Mouse (Mus musculus) urinary bladder, adult 2 months (tissue): ENCODE measurements around the gene Rorc. TPM values are rescaled to one million over a fixed set of nuclear protein-coding genes. Genes with fewer than 3 reads are reported as not detected.

Source experiments
- DNase-seq: peaks from one replicate; pipeline ENCODE4 v3.0.0; 2022; ENCODE audit warnings: low spot score
- polyA plus RNA-seq: library from polyadenylated mRNA; depleted of rRNA; stranded (reverse); fragments of >200 nt; gene quantifications from 2 replicates; pipeline ENCODE4 v1.2.3, GENCODE M21; 2012

The Rorc gene
- polyA plus RNA-seq, 1 experiment = 13.3 TPM

- DNase-seq = no peak
Measured at GRCm38 (mm10) chr3:94375861-94376260, 3.3 kb downstream of the Rorc start.

- no peak for DNase-seq
Measured at GRCm38 (mm10) chr3:94377028-94377923, 4.7 kb downstream of the Rorc start.

GRCm38 (mm10) chr3:94379831-94380510 lies 7.4 kb downstream of the Rorc start:
- no peak for DNase-seq

- DNase-seq = no peak
Measured at GRCm38 (mm10) chr3:94382308-94382707, 9.7 kb downstream of the Rorc start.

- no peak for DNase-seq
Measured at GRCm38 (mm10) chr3:94383476-94383875, 10.9 kb downstream of the Rorc start.

GRCm38 (mm10) chr3:94386671-94387070 lies 14.1 kb downstream of the Rorc start:
- DNase-seq = no peak

- no peak for DNase-seq
Measured at GRCm38 (mm10) chr3:94387391-94387790, 14.8 kb downstream of the Rorc start.

GRCm38 (mm10) chr3:94388047-94388446 lies 15.5 kb downstream of the Rorc start:
- no peak for DNase-seq

GRCm38 (mm10) chr3:94389420-94389819 lies 16.8 kb downstream of the Rorc start:
- DNase-seq = no peak

GRCm38 (mm10) chr3:94391001-94391400 lies 18.4 kb downstream of the Rorc start:
- no peak for DNase-seq

GRCm38 (mm10) chr3:94392128-94392527 lies 19.5 kb downstream of the Rorc start:
- DNase-seq = no peak

GRCm38 (mm10) chr3:94393049-94393448 lies 20.5 kb downstream of the Rorc start:
- peak; percentile 10 for DNase-seq

- DNase-seq = no peak
Measured at GRCm38 (mm10) chr3:94396336-94396735, 23.7 kb downstream of the Rorc start.

GRCm38 (mm10) chr3:94396851-94397250 lies 24.3 kb downstream of the Rorc start:
- DNase-seq = no peak

GRCm38 (mm10) chr3:94398217-94398616 lies 25.6 kb downstream of the Rorc start, which contains the start of gene Lingo4:
Gene Lingo4 (plus strand): TSS chr3:94398517.
- DNase-seq = no peak

- no peak for DNase-seq
Measured at GRCm38 (mm10) chr3:94398943-94399481, 26.4 kb downstream of the Rorc start.

GRCm38 (mm10) chr3:94399663-94400310 lies 27.2 kb downstream of the Rorc start:
- DNase-seq = no peak

GRCm38 (mm10) chr3:94402451-94402850 lies 29.9 kb downstream of the Rorc start:
- DNase-seq = no peak

- DNase-seq = no peak
Measured at GRCm38 (mm10) chr3:94404366-94405054, 31.9 kb downstream of the Rorc start.

- no peak for DNase-seq
Measured at GRCm38 (mm10) chr3:94405561-94405960, 33.0 kb downstream of the Rorc start.

- no peak for DNase-seq
Measured at GRCm38 (mm10) chr3:94412530-94412929, 39.9 kb downstream of the Rorc start.
